Mouse (Mus musculus): ENCODE measurements around the gene Hoxd4.
A peak's percentile ranks its signal among the peaks of the same experiment; 100 is the strongest.

Gene Hoxd4

DNA sequence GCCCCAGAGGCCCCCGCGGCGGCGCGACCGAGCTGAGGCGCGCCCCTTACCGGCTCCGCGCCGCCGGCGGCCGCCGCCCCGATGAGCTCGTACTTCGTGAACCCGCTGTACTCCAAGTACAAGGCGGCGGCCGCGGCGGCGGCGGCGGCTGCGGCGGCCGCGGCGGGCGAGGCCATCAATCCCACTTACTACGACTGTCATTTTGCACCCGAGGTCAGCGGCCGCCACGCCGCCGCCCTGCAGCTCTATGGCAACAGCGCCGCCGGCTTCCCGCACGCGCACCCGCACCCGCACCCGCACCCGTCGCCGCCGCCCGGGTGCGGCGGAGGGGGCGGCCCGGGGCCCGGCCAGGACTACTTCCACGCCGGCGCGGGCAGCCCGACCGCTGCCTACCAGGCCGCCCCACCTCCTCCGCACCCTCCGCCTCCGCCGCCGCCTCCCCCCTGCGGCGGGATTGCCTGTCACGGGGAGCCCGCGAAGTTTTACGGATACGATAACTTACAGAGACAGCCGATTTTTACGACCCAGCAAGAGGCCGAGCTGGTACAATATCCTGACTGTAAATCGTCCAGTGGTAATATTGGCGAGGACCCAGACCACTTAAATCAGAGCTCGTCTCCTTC, 6.2 kb upstream of the Hoxd4 start:
- DNase-seq (ENCODE audit: low spot score in 2 of 2): no peak

DNA sequence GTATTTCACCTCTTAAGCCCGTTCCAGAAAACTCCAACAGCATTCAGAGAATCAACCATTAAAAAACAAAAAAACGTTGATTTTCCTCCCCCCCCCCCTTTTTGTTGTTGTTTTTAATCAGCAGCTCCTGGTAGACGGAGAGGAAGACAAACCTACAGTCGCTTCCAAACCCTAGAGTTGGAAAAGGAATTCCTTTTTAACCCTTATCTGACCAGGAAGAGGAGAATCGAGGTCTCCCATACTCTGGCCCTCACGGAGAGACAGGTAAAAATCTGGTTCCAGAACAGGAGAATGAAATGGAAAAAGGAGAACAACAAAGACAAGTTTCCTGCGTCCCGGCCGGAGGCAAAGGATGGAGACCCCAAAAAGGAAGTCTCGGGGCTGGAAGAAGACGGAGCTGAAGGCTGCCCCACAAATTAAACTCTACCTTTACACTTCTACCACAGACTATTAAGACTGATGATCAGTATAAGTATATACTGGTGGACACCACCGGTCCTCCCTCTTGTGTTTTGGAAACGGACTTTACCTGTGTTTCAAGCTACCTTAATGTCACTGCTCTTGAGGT, 5.3 kb upstream of the Hoxd4 start:
- no peak for DNase-seq (ENCODE audit: low spot score in 2 of 2)

DNA sequence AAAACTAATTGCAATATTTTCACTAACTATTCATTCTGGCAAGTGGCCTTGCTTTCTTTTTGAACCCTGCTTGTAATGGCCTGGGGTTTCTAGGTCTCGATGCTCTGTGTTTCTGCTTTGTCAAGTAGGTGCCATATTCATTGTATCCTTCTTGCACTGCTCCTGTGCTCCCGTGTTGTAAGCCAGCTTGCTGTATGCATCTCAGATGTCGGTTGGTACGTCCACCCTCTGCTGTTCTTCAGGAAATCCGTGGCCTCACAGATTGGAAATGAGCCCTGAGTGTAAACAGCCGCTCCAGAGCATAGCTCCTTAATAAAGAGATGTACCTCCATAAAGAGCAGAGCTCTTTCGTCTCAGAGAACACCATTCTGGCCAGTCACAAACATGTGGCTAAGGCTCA, 4.1 kb upstream of the Hoxd4 start:
- no peak for DNase-seq (ENCODE audit: low spot score in 2 of 2)

DNA sequence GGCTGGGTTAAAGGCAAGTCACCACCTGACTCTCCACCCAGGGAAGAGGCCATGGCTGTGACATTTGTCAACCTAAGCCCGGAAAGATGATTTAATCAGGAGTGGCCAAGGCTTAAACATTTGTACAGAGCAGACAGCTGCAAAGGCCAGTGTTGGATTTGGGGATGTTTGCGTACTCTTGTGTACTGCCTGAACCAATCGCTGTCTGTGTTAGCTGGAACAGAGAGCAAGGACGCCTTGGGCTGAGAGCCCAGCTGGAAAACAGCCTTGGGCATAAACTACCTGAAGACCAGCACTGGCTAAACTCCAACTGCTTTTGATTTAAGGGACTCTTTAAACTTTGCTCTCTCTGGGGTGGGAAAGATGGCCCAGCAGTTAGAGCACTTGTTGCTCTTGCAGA, 3.1 kb upstream of the Hoxd4 start:
- DNase-seq (ENCODE audit: low spot score in 2 of 2): no peak

DNA sequence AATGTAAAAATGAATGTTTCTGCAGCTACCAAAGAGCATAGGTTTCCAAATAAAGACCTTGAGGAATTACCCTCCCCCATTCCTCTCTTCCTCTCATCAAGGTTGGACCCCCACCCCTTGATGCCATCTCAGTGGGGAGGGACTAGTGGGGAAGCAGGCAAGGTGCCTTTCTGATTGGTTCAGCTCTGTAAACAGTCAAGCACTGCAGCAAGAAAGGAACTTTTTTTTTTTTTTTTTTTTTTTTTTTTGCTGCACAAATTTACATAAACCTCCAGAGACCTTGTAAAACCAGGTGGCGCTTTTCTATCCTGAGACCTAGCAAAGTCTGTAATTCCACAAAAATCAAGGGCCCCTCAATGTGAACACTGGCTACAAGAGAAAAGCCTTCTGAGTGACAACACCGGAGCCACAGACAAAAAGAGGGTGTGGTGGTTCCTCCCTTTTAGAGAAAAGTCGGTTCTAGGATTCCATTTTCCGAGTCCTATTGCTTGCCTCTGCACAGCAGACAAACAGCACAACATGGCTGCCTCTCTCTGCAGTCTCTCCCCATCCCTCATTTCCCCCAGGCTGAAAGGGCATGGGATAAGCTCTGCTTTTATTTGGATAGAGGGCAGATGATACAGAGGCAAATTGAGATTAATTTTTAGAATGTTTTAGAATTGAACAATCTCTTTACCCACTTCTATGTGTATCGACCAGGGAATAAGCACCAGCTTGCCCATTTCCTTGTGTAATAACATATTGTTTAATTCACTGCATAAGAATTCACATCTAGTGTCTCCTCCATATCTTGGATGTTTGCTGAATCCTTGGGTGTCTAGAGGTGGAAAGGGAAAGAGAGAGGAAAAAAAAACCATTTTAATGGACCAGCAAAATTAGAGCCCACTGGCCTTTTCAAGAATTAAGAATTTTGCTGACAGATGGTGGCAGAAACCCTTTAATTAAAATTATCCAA, 2.0 kb upstream of the Hoxd4 start:
- DNase-seq (ENCODE audit: low spot score in 2 of 2): no peak

DNA sequence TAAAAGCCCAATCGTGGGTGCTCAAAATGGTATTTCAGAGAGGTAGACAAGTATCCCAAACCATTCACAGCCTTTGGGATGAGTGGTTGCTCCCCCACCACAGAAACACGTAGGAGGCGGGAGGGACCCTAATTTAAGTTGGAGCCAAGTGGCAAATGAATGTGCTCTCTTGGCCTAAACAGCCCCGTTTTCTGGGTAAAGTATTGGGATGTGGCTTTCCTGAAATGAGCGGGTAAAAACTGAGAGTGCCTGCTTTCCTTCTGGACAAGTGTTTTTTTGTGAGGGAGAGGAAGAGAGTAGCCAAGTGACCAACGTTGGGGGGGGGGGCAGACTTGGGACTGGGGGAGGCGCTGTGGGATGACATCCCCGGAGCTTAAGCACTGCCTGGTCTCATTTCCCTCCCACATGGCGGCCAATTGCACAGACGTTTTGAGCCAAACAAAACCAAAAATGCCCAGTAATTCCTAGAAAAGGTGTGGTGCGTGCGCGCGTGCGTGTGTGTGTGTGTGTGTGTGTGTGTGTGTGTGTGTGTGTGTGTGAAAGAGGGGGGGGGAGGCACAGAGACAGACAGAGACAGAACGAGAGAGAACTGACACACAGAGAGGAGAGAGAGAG, 693 bp upstream of the Hoxd4 start:
- no peak for DNase-seq (ENCODE audit: low spot score in 2 of 2)

DNA sequence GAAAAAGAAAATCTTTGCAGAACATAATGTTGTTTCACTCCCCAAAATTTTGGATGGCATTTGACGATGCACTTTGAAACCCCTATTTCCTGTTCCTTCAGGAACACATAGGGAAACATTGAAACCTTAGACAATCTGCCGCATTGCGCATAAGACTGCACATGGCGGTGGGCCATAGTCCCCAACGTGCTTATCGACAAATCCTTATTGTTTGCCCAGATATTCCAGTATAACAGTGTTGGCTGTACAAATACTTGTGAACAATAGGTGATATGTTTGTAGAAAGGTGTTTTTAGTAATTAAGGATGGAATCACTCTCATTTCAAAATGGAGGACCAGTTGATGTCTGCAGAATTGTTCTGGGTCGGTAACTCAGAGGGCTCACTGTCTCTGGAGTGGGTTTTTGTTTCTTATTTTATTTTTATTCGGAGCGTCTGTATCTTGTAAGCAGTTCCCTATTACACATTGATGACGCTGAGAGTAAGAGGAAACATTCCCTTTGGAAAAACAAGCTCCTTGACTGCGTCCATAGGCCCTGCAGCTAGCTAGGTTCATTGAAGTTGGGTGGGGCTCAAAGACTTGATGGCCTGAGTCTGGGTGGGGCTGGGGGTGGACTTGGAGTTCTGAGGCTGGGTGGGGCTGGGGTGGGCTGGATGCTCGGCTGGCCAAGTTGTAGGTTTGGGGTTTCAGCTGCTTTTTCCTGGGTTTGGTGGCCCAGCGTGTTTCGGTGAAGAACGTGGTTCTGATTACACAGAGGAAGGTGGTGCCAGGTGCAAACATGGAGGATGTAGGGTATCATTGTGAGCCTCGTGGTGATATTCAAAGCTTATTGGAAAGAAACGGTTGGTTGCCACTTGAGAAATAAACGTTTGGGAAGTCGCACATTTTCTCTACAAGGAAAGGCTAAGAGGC, 1.8 kb downstream of the Hoxd4 start:
- DNase-seq (ENCODE audit: low spot score in 2 of 2): no peak

DNA sequence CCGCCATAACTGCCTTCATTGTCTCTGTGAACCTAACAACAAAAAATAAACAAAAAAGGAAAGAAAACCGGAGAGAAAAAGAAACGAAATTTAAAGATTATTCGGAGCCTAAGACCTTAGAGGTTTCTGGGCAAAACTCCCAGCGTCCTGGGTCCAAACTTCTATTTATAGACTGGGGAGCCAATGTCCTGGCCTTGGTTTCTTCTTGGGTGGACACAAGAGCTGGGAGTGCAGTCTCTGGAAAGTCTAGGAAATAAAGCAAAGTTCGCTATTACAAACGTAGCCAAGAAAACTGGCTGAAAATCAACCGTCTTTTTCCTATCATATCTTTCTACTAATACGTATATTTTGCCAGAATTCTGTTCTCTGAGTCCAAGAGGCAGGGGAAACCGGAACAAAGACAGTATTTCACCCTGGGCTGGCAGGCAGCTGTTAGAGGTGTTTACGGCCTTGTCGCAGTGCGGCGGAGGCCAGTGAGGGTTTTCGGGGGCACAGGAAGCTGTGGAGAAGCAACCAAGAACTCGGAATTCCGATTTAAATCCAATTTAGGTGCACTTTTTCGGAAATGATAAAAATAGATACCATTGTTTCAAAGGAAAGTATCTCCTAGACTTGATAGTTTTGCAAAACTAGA, 2.5 kb downstream of the Hoxd4 start:
- no peak for DNase-seq (ENCODE audit: low spot score in 2 of 2)

DNA sequence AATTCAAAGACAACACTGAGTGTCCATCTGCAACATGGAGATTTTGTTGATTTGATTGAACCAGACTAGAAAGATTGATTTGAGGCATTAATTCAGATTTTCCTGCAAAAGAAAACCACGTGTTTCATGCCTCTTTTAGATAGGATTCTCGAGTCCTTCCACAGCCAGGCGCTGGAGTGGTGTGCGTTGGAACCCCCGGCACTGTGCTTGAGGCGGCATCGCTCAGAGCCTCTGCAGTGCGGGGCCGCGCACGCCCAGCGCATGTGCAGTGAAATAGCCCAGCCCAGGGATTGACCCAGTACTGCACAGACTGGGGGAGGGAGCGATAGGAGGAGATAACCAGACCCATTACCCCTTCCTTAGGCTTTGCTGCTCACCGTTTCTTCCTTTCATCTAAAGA, 3.2 kb downstream of the Hoxd4 start:
- DNase-seq (ENCODE audit: low spot score in 2 of 2): no peak

DNA sequence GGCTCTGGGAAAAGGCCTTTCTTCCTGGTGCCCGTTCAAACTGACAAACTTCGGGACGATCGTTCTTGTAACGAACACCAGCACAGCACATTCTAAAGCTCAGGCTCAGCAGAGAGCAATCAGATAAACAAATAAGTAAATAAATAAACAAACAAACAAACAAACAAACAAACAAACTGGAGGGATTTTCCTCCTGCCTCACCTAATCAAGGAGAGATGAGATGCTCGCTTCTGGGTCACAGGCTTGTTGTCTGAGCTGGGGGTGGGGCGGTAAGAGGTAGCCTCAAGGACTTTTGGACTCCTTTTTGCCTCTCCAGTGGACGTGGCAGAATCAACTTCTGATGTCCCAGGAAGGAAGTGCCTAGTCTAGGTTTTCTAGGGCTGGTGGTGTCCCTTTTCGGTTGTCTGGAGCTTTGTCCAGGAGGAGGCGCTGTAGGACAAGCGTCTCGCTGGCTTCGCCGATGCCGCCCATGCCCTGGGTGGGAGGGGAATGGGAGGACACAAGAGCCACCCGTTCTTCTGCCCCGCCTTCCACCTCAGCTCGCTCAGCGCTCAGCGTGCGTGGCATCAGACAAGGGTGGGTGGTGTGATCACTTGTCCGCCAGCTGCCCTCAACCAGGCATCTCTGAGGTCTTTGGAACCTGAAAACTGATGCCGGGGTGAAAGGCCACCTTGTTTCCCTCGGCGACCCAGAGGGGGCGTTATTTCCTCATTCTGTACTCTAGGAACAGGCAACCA, 3.9 kb downstream of the Hoxd4 start:
- peak; percentile 39 to 72 for DNase-seq (ENCODE audit: low spot score in 2 of 2)

DNA sequence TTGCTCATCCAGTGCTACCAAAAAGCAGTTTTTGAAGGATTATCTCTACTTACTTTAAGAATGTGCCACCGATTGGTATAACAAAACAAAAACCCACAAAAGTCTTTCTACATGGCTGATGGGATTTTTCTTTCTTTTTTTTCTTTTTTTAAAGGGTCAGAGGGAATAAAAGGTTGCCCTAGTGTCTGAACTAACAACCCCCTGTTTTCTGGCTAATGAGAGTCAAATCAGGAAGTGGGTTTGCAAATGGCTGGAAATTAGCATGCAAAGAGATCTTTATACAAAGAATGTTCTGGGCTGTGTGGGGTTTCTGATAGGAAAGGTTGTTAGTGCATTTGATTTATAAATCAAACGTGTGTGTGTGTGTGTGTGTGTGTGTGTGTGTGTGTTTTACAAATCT, 8.7 kb downstream of the Hoxd4 start:
- DNase-seq (ENCODE audit: low spot score in 2 of 2): no peak

DNA sequence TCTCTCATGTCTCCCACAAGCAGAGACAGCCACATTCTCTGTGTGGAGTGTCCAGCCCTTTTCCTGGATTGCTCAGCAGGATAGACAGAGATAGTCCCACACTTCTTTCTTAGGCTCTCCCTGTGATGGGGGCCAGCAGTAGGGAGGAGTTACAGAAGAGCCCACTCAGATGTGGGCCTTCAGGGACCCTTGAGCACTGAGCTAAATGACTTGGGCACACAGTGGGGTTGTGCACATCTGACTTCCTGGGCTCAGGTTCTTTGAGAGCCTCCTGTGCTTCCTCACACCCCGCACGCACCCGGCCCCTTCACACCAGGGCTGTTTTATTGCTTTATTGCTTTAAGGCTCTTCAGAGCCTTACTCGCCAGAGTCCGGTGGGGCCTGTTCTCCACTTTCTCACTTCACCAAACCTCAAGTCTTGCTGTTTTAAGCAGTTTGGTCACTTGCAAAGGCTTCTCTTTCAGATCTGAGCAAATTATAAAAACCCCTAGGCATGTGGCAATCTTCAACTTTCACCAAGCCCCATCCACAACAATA, 9.3 kb downstream of the Hoxd4 start:
- DNase-seq (ENCODE audit: low spot score in 2 of 2): no peak

DNA sequence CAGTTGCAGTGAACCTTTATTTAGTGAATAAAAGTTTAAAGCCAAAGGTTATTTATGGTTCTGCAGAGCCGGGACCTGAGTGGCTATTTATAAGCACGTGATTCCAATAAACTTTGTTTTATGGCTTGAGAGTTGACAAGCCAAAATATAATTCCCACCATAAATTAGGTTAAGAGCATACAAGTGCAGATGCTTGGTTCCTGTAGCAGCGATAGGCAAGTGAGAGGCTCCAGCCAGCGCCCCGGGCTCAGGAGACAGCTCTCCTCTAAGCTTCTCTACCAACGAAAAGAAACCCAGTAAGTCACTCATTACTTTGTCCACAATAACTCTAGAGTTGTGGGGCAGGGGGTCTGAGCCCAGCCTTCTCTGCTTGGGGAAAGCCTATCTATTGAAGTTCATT, 10.2 kb downstream of the Hoxd4 start:
- no peak for DNase-seq (ENCODE audit: low spot score in 2 of 2)

DNA sequence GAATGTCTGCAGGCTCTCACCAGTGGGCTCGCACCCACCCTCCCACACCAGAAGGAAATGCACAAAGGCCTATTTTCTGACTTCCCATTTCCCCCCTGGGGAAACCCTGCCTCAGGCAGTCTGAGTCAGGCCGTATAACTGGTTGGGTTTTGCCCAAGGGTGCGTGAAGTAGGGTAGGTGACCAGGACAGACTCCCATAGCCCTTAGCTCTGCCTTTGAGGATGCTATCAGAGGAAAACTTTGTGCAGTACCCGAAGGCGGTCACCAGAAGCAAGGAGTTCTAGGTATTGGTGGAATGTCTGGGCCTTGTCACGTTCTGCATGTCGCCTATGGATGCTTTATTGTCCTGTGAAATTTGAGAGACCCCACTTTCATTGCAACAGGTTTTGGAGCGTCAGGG, 11.2 kb downstream of the Hoxd4 start:
- DNase-seq (ENCODE audit: low spot score in 2 of 2): no peak

DNA sequence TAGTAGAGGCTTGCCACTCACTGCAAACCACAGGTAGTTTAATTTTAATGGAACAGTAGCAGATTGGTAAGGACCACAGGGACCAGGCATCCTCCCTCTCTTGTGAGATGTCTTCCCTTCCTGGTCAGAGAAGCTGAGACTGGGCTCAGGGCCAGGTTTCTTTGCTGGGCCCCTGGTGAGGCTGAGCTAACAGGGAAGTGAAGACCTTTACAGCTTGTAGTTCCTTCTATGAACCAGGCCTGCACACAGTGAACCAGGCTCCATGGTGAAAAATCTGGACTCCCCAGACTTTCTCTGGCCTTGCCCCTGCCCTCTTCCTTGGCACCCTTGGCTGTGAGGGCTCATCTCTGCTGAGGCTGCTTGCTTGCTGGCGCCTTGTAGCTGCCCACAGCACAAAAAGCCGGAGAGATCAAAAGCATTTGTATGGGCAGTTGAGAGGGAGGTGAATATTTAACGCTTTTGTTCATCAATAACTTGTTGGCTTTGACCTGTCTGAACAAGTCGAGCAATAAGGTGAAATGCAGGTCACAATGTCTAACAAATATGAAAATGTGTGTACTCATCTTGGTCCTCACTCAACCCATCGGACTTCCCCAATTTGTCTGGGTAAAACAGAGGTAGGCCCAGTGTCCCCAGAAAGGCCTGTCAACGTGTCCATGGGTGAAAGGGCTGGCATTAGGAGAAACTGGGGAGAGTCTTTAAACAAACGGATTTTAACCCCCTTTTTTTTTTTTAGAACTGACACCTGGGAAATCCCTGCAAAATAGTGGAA, 12.7 kb downstream of the Hoxd4 start:
- no peak for DNase-seq (ENCODE audit: low spot score in 2 of 2)

DNA sequence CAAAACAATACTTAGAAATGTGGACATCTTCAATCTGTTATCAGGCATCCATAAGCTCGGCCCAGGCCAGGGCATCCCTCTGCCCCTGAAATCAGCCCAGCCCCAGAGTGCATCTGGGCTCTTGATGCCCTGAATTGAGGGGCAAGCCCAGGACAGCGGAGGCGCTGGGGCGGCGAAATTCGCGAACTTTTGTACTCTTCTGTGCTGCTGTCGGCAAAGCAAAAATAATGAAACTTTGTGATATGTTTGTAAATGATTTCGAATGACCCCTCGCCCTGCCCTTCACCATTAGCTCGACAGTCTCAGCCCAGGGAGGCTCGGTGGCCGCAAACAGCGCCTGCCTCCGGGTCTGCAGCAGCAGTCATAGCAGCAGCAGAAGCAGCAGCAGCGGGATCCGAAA, 13.4 kb downstream of the Hoxd4 start:
- DNase-seq (ENCODE audit: low spot score in 2 of 2): no peak

DNA sequence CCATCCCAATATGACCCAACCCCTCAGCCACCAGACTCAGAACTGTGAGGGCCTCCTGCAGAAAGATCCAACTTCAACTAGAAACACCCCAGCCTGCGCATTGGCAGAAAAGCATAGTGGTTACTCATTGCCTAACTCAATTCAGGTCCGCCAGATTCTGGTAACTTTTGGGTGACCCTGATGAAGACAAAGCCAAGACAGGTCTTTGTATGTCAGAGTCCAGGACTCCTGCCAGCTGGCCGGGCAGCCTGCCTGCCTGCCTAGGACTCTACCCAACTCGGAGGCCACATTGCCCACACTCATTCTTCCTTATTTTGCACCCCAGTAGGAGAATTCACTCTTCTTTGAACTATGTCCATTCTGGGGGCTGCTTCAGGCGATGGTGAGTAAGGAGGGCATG, 14.8 kb downstream of the Hoxd4 start, which contains the start of gene Gm28230:
Gm28230 (plus strand) TSS at position 178 of the 400 bp plus-strand sequence.
- DNase-seq (ENCODE audit: low spot score in 2 of 2): no peak

DNA sequence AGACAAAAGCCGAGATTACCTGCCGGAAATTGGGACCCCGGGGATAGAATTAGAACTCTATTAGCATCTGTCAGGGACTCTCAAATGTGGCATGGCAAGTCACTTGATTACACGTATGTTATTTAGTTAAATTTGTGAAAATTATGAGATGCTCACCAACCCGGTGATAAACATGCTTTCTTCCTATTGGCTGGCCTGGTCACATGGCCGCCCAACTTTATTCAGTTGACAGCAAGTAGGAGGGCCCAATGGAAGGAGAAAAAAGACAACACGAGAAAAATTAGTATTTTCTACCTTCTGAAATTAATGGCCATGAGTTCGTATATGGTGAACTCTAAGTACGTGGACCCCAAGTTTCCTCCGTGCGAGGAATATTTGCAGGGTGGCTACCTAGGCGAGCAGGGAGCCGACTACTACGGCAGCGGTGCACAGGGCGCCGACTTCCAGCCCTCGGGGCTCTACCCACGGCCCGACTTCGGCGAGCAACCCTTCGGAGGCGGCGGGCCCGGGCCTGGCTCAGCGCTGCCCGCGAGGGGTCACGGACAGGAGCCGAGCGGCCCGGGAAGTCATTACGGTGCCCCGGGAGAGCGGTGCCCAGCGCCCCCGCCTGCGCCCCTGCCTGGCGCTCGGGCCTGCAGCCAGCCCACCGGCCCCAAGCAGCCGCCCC, 15.4 kb downstream of the Hoxd4 start:
- DNase-seq (ENCODE audit: low spot score in 2 of 2): no peak
